Mouse (Mus musculus): Measurements from ENCODE around the gene Igsf3. TPM values are rescaled to one million over a fixed set of nuclear protein-coding genes. Genes with fewer than 3 reads are reported as not detected.

The Igsf3 gene
- polyA plus RNA-seq, 1 experiment from 2014 or later, result 104 TPM

GRCm38 (mm10) chr3:101506970-101507702, 130.3 kb downstream of the Igsf3 start:
- H3K9me3 ChIP-seq, result no peaks in the 10 kb centered on the region
- 61% methylated on average over 14 of the region's 14 CpGs for WGBS
- H3K4me3 ChIP-seq (replicated peaks), result no peak overlapping the region
- no peaks in the 10 kb centered on the region for H3K27me3 ChIP-seq
- no peak overlapping the region for H3K9ac ChIP-seq (replicated peaks)
- H3K27ac ChIP-seq, result no peak overlapping the region
- peaks cover 27% of the 10 kb centered on the region for H3K4me1 ChIP-seq (replicated peaks)
- ATAC-seq (ENCODE audit: insufficient number of reproducible peaks, insufficient read depth, low FRiP score, low TSS enrichment, low read depth), result no peak
- no peak overlapping the region for H3K4me2 ChIP-seq
- no peaks in the 10 kb centered on the region for H3K36me3 ChIP-seq

GRCm38 (mm10) chr3:101507766-101508165, 130.9 kb downstream of the Igsf3 start:
- H3K27me3 ChIP-seq, result no peaks in the 10 kb centered on the region
- no peak overlapping the region for H3K27ac ChIP-seq
- no peak for ATAC-seq (ENCODE audit: insufficient number of reproducible peaks, insufficient read depth, low FRiP score, low TSS enrichment, low read depth)
- H3K9ac ChIP-seq (replicated peaks), result no peak overlapping the region
- H3K4me1 ChIP-seq (replicated peaks), result peaks cover 24% of the 10 kb centered on the region
- 50% methylated on average over 3 of the region's 3 CpGs for WGBS
- no peak overlapping the region for H3K4me3 ChIP-seq (replicated peaks)
- H3K4me2 ChIP-seq, result no peak overlapping the region
- H3K36me3 ChIP-seq, result no peaks in the 10 kb centered on the region
- no peaks in the 10 kb centered on the region for H3K9me3 ChIP-seq

- H3K9me3 ChIP-seq, result no peaks in the 10 kb centered on the region
- WGBS, result 83% methylated on average over 10 of the region's 10 CpGs
- H3K4me2 ChIP-seq, result no peak overlapping the region
- no peak overlapping the region for H3K9ac ChIP-seq (replicated peaks)
- ATAC-seq (ENCODE audit: insufficient number of reproducible peaks, insufficient read depth, low FRiP score, low TSS enrichment, low read depth), result no peak
- H3K4me3 ChIP-seq (replicated peaks), result no peak overlapping the region
- peaks cover 24% of the 10 kb centered on the region for H3K4me1 ChIP-seq (replicated peaks)
- no peak overlapping the region for H3K27ac ChIP-seq
- H3K27me3 ChIP-seq, result no peaks in the 10 kb centered on the region
- H3K36me3 ChIP-seq, result no peaks in the 10 kb centered on the region
Observed at GRCm38 (mm10) chr3:101509707-101510544, 133.0 kb downstream of the Igsf3 start.

GRCm38 (mm10) chr3:101510632-101511031, 133.7 kb downstream of the Igsf3 start:
- no peak for ATAC-seq (ENCODE audit: insufficient number of reproducible peaks, insufficient read depth, low FRiP score, low TSS enrichment, low read depth)

More at GRCm38 (mm10) chr3:101510632-101511031, 133.7 kb downstream of the Igsf3 start:
- Histone ChIP-seq H3K4me1 (replicated peaks) (peaks cover 24% of the 10 kb centered on the region), H3K27me3 (no peaks in the 10 kb centered on the region), H3K4me3 (replicated peaks) (no peak overlapping the region), H3K27ac (no peak overlapping the region), H3K9me3 (no peaks in the 10 kb centered on the region), H3K36me3 (no peaks in the 10 kb centered on the region), H3K4me2 (no peak overlapping the region), H3K9ac (replicated peaks) (no peak overlapping the region)
- 85% methylated on average over 5 of the region's 5 CpGs for WGBS

Other genes with a start within 250 kb of the Igsf3 start
- gene Cd2, start 89.1 kb upstream of the Igsf3 start, polyA plus RNA-seq (2016; fragmentation: Nextera tagmentation; extraction: Ambion mirVana), result not detected in 2 replicates
- gene Atp1a1, start 227.6 kb downstream of the Igsf3 start, polyA plus RNA-seq (2016; fragmentation: Nextera tagmentation; extraction: Ambion mirVana), result 57.1 and 67.6 TPM in 2 replicates